Mouse (Mus musculus) brain, embryonic 14.5 days (tissue): ENCODE data around the gene Odam.

ENCODE experiments used
- CTCF ChIP-seq: fragments of 200-500 bp; IDR thresholded peaks from 2 replicates; pipeline ENCODE4 v1.5.1; 2012; ENCODE audit warnings: inconsistent platforms, mild to moderate bottlenecking, moderate library complexity, borderline replicate concordance; ENCODE audit not compliant: insufficient read depth, insufficient read length; ENCODE audit errors: extremely low read depth
- POLR2A ChIP-seq: fragments of 200-500 bp; IDR thresholded peaks from 2 replicates; pipeline ENCODE4 v1.6.1; 2012; ENCODE audit warnings: mild to moderate bottlenecking, inconsistent platforms, borderline replicate concordance; ENCODE audit not compliant: poor library complexity, insufficient read depth, insufficient read length, severe bottlenecking; ENCODE audit errors: extremely low read depth

DNA sequence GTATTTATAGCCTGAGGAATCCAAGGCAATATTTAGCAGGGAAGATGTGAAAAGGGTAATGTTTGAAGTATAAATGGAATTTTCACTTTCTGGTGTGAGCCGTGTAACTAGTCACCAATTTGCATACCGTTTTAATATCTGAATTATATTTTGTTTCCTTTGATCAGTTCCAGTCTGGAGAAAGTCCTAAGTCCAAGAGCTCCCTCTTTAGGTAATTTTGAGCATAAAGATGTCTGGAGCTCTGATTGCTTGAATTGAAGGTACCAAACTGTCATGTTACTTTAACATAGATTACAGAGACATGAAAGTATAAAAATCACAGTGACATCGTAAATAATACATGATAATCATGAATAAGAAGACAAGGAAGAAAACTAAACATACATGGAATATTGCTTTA, 55.9 kb downstream of the Odam start:
- TF ChIP-seq POLR2A, result no peak
- no peak for TF ChIP-seq CTCF
